Mouse (Mus musculus) left cerebral cortex, postnatal 36 days (tissue): ENCODE results near the gene Tnfrsf19. TPM values are rescaled to one million over a fixed set of nuclear protein-coding genes. Genes with fewer than 3 reads are reported as not detected.

Experiments used
- DNase-seq, 2 experiments: peaks; one replicate each; pipeline ENCODE4 v3.0.0; 2021 to 2022; ENCODE audit warnings: low spot score in 2 of 2, mixed read lengths in 1 of 2
- intact Hi-C: fragments of 180-260 bp; cut with DNase I; formaldehyde crosslinking; loops from one replicate; pipeline ENCODE4 v1.15.1; 2025
- total RNA-seq, 2 experiments: library from RNA; stranded (reverse); gene quantifications; 2 replicates each; pipeline ENCODE4 v1.2.3; 2021

The Tnfrsf19 gene
- total RNA-seq, 2 experiments from 2014 or later, result 50.2 to 59.7 TPM

- intact Hi-C loops, result loop anchor here (2.0 to 5.0 kb wide), 3 partner anchors 25 to 50 kb away; no protein-coding TSS in a partner anchor
Measured at GRCm38 (mm10) chr14:61037321-61038081, 8.8 kb downstream of the Tnfrsf19 start.

GRCm38 (mm10) chr14:61030366-61030765 is 15.9 kb downstream of the Tnfrsf19 start:
- no peak for DNase-seq
- intact Hi-C loops, result no loop called here

More at GRCm38 (mm10) chr14:61037321-61038081, 8.8 kb downstream of the Tnfrsf19 start:
- DNase-seq, result peak; percentile 74 to 84

GRCm38 (mm10) chr14:61024006-61024405 is 22.3 kb downstream of the Tnfrsf19 start:
- intact Hi-C loops, result no loop called here
- no peak for DNase-seq

- no peak for DNase-seq
- intact Hi-C loops, result no loop called here
Measured at GRCm38 (mm10) chr14:61022383-61022782, 23.9 kb downstream of the Tnfrsf19 start.

- DNase-seq, result no peak
- intact Hi-C loops, result no loop called here
Measured at GRCm38 (mm10) chr14:61020968-61021367, 25.3 kb downstream of the Tnfrsf19 start.

GRCm38 (mm10) chr14:61019880-61020279 is 26.4 kb downstream of the Tnfrsf19 start:
- intact Hi-C loops, result no loop called here
- DNase-seq, result no peak

GRCm38 (mm10) chr14:61014544-61014943 is 31.7 kb downstream of the Tnfrsf19 start:
- intact Hi-C loops, result no loop called here
- DNase-seq, result no peak

- peak; percentile 73 to 74 for DNase-seq
Measured at GRCm38 (mm10) chr14:61012397-61012931, 33.8 kb downstream of the Tnfrsf19 start.

GRCm38 (mm10) chr14:61011621-61012174 is 34.6 kb downstream of the Tnfrsf19 start:
- intact Hi-C loops, result loop anchor here (2.0 kb wide), 1 partner anchor 25 kb away; no protein-coding TSS in a partner anchor
- DNase-seq, result no peak

More at GRCm38 (mm10) chr14:61012397-61012931, 33.8 kb downstream of the Tnfrsf19 start:
- intact Hi-C loops, result loop anchor here (2.0 kb wide), 1 partner anchor 24 kb away; no protein-coding TSS in a partner anchor

GRCm38 (mm10) chr14:61005127-61005837 is 41.0 kb downstream of the Tnfrsf19 start:
- DNase-seq, result no peak
- intact Hi-C loops, result no loop called here

- DNase-seq, result no peak
Measured at GRCm38 (mm10) chr14:61003676-61004075, 42.6 kb downstream of the Tnfrsf19 start.

GRCm38 (mm10) chr14:61000072-61000471 is 46.2 kb downstream of the Tnfrsf19 start:
- DNase-seq, result no peak
- intact Hi-C loops, result no loop called here

More at GRCm38 (mm10) chr14:61003676-61004075, 42.6 kb downstream of the Tnfrsf19 start:
- intact Hi-C loops, result no loop called here

GRCm38 (mm10) chr14:60996556-60996955 is 49.7 kb downstream of the Tnfrsf19 start:
- intact Hi-C loops, result no loop called here
- DNase-seq, result no peak

GRCm38 (mm10) chr14:60993506-60993905 is 52.8 kb downstream of the Tnfrsf19 start:
- intact Hi-C loops, result loop anchor here (5.0 kb wide), 1 partner anchor 54 kb away; the partner anchor contains the start of gene Tnfrsf19
- no peak for DNase-seq

GRCm38 (mm10) chr14:60993092-60993491 is 53.2 kb downstream of the Tnfrsf19 start:
- intact Hi-C loops, result loop anchor here (5.0 kb wide), 1 partner anchor 54 kb away; the partner anchor contains the start of gene Tnfrsf19
- DNase-seq, result no peak

- intact Hi-C loops, result loop anchor here (5.0 kb wide), 1 partner anchor 55 kb away; the partner anchor contains the start of gene Tnfrsf19
- DNase-seq, result no peak
Measured at GRCm38 (mm10) chr14:60992144-60992543, 54.1 kb downstream of the Tnfrsf19 start.

GRCm38 (mm10) chr14:60988228-60988627 is 58.1 kb downstream of the Tnfrsf19 start:
- intact Hi-C loops, result loop anchor here (5.0 kb wide), 1 partner anchor 49 kb away; no protein-coding TSS in a partner anchor
- DNase-seq, result no peak

GRCm38 (mm10) chr14:60986926-60987325 is 59.4 kb downstream of the Tnfrsf19 start:
- intact Hi-C loops, result loop anchor here (5.0 kb wide), 1 partner anchor 50 kb away; no protein-coding TSS in a partner anchor
- DNase-seq, result no peak

GRCm38 (mm10) chr14:60985077-60985476 is 61.2 kb downstream of the Tnfrsf19 start:
- intact Hi-C loops, result loop anchor here (5.0 kb wide), 1 partner anchor 52 kb away; no protein-coding TSS in a partner anchor
- no peak for DNase-seq
